Mouse (Mus musculus) forebrain, embryonic 12.5 days (tissue): ENCODE results near the gene Atxn1. TPM values are rescaled to one million over a fixed set of nuclear protein-coding genes. Genes with fewer than 3 reads are reported as not detected.

Experiments used
- ATAC-seq: fragments of 200-750 bp; cut with Nextera tagmentation; 2 replicates; pipeline ENCODE4 v1.8.0; 2017; ENCODE audit warnings: moderate TSS enrichment; ENCODE audit not compliant: low FRiP score
- H3K27ac ChIP-seq: fragments of 300-500 bp; sonication (generic); 2 replicates; pipeline ENCODE4 v1.5.1; 2016; ENCODE audit warnings: mild to moderate bottlenecking
- H3K27me3 ChIP-seq: fragments of 300-500 bp; sonication (generic); 2 replicates; pipeline ENCODE4 v1.6.1; 2016; ENCODE audit warnings: mild to moderate bottlenecking
- H3K36me3 ChIP-seq: fragments of 300-500 bp; sonication (generic); replicated peaks from 2 replicates; pipeline ENCODE4 v1.6.1; 2016; ENCODE audit warnings: mild to moderate bottlenecking
- H3K4me1 ChIP-seq: fragments of 300-500 bp; sonication (generic); 2 replicates; pipeline ENCODE4 v1.6.1; 2016
- H3K4me2 ChIP-seq: fragments of 300-500 bp; sonication (generic); 2 replicates; pipeline ENCODE4 v1.6.1; 2016; ENCODE audit warnings: mild to moderate bottlenecking, moderate library complexity
- H3K4me3 ChIP-seq: fragments of 300-500 bp; sonication (generic); replicated peaks from 2 replicates; pipeline ENCODE4 v1.5.1; 2016; ENCODE audit warnings: mild to moderate bottlenecking
- H3K9ac ChIP-seq: fragments of 300-500 bp; sonication (generic); 2 replicates; pipeline ENCODE4 v1.6.1; 2016; ENCODE audit warnings: mild to moderate bottlenecking
- H3K9me3 ChIP-seq: fragments of 300-500 bp; sonication (generic); 2 replicates; pipeline ENCODE4 v1.6.1; 2016
- WGBS: fragments of 180-500 bp; shearing (Covaris S2); methylation state at CpG from one replicate; pipeline ENCODE4 v1.1.7; 2016; 5-methylcytosine and 5-hydroxymethylcytosine counted together
- polyA plus RNA-seq: library from polyadenylated mRNA; unstranded; fragments of >200 nt; fragmentation: Nextera tagmentation; extraction: Ambion mirVana; gene quantifications from 2 replicates; pipeline ENCODE4 v1.2.1, GENCODE M21; 2016

Atxn1 gene
- polyA plus RNA-seq, 1 experiment from 2014 or later: 3.7 TPM

DNA sequence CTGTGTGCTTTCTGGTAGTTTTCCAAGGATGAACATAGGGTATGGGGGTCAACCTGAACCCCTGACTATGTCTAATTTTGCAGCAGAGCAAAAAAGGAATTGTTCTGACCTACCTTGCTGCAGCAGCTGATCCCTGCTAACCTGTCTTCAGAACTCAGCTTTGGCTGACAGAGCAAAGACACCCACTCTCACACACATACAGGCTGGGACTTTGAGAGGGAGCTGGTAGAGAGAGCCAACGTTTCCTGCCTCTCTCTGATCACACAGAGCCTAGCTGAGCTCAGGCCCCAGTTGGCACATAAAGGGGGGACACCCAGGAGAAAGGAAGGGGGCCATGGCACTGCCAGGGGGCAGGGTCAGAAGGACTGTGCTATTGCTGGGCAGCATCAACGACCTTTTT, 356.9 kb downstream of the Atxn1 start:
- 72% methylated on average over 2 of the region's 2 CpGs for WGBS
- ATAC-seq: no peak
- H3K27me3 ChIP-seq: no peaks in the 10 kb centered on the region
- no peak overlapping the region for H3K9ac ChIP-seq
- no peaks in the 10 kb centered on the region for H3K36me3 ChIP-seq
- H3K4me1 ChIP-seq: peaks cover 4% of the 10 kb centered on the region; the same call in 1 of the 2 replicates
- H3K4me2 ChIP-seq: no peak overlapping the region
- H3K9me3 ChIP-seq: peaks cover 7% of the 10 kb centered on the region; the same call in 1 of the 2 replicates
- H3K27ac ChIP-seq: no peak overlapping the region
- H3K4me3 ChIP-seq: no peak overlapping the region

DNA sequence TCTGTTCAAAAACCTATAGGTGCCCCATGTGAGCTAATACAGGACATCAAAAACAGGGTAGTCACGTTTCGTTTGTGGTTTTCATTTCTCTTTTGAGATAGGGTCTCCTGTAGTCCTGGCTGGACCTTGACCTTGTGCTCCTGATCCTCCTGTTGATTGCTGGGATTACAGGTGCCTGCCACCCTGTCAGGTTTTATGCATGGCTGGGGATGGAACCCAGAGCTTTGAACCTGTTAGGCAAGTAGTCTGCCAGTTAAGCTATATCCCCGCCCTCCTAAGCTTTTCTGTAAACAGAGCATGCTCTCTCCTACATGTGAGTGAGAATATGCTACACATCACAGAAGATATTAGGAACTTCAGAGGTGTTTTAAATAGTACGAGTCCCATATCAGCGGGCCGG, 361.2 kb downstream of the Atxn1 start:
- no peak overlapping the region for H3K4me2 ChIP-seq
- H3K9me3 ChIP-seq: peaks cover 3% of the 10 kb centered on the region; the same call in 1 of the 2 replicates
- ATAC-seq: no peak
- H3K4me1 ChIP-seq: peaks cover 11% of the 10 kb centered on the region; the same call in 1 of the 2 replicates
- no peaks in the 10 kb centered on the region for H3K36me3 ChIP-seq
- H3K9ac ChIP-seq: no peak overlapping the region
- H3K4me3 ChIP-seq: no peak overlapping the region
- H3K27me3 ChIP-seq: no peaks in the 10 kb centered on the region
- no peak overlapping the region for H3K27ac ChIP-seq
- 90% methylated on average over 6 of the region's 6 CpGs for WGBS

DNA sequence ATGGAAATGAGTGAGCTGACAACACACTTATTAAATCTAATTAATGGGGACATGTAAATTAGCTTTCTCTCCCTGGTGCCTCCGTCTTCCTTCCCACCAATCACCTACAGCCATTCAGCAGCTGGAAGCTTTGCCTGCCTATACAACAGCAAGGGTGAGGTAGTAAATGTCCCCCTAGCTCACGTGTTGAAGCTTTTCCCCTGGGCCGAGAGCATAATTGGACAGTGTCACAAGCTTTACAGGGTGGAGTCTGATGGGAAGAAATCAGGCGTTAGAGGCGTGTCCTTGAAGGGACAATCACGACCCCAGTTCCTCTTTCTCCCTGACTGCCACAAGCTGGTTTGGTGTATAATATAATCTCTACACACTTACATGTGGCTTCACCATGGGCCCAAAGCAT, 364.4 kb downstream of the Atxn1 start:
- H3K36me3 ChIP-seq: no peaks in the 10 kb centered on the region
- peaks cover 11% of the 10 kb centered on the region; the same call in 1 of the 2 replicates for H3K4me1 ChIP-seq
- peak; percentile 71; the same call in 1 of the 2 replicates for ATAC-seq
- no peak overlapping the region for H3K9ac ChIP-seq
- 34% methylated on average over 6 of the region's 6 CpGs for WGBS
- H3K9me3 ChIP-seq: no peaks in the 10 kb centered on the region
- no peak overlapping the region for H3K4me3 ChIP-seq
- 0 out of 2 replicates have a peak overlapping the region, but pooled peaks have one; percentile 27 for H3K27ac ChIP-seq
- 0 out of 2 replicates have a peak overlapping the region, but pooled peaks have one; percentile 3 for H3K4me2 ChIP-seq
- no peaks in the 10 kb centered on the region for H3K27me3 ChIP-seq

DNA sequence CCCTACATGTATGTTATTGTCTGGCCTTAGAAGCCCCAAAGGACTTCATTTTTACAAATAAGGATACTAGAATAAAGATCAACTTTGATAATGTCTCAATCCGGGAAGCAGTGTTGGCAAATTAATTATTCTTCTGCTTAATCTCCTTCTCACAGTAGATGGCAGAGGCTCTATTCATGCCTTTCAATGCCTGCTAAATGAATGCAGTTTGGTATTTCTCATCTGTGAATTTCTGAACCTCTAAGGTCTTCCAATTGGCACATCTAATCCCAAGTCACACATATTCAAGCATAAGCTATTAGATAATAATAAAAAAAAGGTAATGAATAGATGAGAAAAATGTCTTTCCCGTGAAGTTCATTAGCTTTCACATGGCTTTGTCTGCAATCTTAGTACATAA, 365.0 kb downstream of the Atxn1 start:
- H3K4me2 ChIP-seq: no peak overlapping the region
- H3K27ac ChIP-seq: 0 out of 2 replicates have a peak overlapping the region, but pooled peaks have one; percentile 1
- peaks cover 11% of the 10 kb centered on the region; the same call in 1 of the 2 replicates for H3K4me1 ChIP-seq
- no peaks in the 10 kb centered on the region for H3K9me3 ChIP-seq
- H3K4me3 ChIP-seq: no peak overlapping the region
- no peaks in the 10 kb centered on the region for H3K36me3 ChIP-seq
- H3K27me3 ChIP-seq: no peaks in the 10 kb centered on the region
- 39% methylated on average over 2 of the region's 2 CpGs for WGBS
- no peak overlapping the region for H3K9ac ChIP-seq
- ATAC-seq: no peak

DNA sequence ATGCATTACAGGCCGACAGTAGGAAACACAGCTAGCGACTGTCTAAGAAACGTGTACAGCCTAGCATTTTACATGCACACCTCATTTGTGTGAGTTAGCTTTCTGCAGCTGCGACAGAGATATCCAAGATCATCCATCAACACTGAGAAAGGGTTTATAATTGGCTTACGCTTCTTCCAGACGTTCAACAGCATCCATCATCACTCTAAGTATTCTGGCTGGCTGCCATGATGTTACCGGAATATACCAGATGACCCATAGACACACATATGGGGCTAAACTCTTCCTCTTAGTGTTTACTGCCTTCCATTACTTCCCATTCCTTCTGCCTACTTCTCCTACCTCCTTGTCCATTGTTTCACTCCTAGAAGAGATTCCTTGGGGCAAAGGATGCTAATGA, 369.4 kb downstream of the Atxn1 start:
- Histone ChIP-seq H3K27me3 (no peaks in the 10 kb centered on the region), H3K4me2 (no peak overlapping the region), H3K4me1 (peaks cover 8% of the 10 kb centered on the region; the same call in 1 of the 2 replicates), H3K27ac (no peak overlapping the region), H3K36me3 (no peaks in the 10 kb centered on the region), H3K9me3 (no peaks in the 10 kb centered on the region), H3K4me3 (no peak overlapping the region), H3K9ac (no peak overlapping the region)
- no peak for ATAC-seq
- 85% methylated on average over 7 of the region's 7 CpGs for WGBS

DNA sequence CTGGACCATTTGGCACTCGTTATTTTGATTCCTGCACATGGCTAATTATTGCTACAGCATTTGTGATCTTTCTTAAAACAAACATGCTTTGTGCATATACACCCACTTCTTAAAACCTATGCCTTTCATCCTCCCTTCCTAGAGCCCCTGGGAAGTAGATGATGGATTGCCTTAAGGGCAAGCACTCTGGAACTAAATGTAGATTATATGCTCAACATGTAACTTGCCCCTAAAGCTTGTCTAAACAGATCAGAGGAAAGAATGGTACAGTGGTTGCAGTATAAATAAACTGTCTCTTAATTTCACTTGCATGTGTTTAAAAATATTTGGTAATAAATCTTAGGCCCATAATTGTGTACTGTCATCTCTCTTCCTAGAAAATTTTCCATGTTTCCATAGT, 370.9 kb downstream of the Atxn1 start:
- Histone ChIP-seq H3K4me3 (no peak overlapping the region), H3K36me3 (no peaks in the 10 kb centered on the region), H3K9me3 (no peaks in the 10 kb centered on the region), H3K4me1 (no peaks in the 10 kb centered on the region), H3K4me2 (no peak overlapping the region), H3K9ac (no peak overlapping the region), H3K27ac (no peak overlapping the region), H3K27me3 (no peaks in the 10 kb centered on the region)
- WGBS: 59% methylated on average over 1 of the region's 1 CpGs
- no peak for ATAC-seq

DNA sequence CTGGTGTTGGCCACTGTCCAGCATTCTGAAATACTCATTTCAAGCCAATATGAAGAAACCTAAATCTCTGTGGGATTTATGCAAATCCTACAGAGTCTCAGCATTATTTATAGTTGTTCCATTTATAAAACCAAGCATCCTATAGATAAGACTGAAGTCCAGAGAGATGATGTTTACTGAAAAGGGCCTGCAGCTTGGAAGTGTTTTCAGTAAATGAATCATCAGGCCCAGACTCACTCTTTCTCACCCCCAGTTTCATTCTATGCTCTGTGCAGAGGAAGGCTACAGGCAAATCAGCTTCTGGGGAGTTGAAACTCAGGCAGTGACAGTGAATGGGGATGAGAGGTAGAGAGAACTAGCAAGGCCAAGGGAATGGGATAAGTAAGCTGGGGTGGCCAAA, 373.9 kb downstream of the Atxn1 start:
- ATAC-seq: no peak
- no peak overlapping the region for H3K4me3 ChIP-seq
- H3K9me3 ChIP-seq: no peaks in the 10 kb centered on the region
- no peaks in the 10 kb centered on the region for H3K4me1 ChIP-seq
- H3K4me2 ChIP-seq: no peak overlapping the region
- no peak overlapping the region for H3K9ac ChIP-seq
- H3K27me3 ChIP-seq: no peaks in the 10 kb centered on the region
- no peak overlapping the region for H3K27ac ChIP-seq
- H3K36me3 ChIP-seq: no peaks in the 10 kb centered on the region

DNA sequence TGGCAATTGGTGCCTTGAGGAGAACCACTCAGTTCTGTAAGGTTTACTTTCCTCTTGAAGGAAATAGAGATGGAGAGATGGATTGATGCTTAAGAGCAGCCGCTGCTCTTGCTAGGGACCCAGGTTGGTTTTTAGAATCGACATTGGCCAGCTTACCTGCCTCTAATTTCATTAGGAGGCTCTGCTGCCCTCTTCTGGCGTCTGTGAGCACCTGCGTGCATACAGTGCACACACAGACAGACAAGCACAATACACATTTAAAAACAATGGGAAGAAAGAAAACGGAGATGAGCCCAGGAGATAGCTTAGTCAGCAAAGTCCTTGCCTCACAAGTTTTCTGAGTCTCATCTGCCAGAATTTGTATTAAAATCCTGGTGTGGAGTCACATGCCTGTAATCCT, 381.7 kb downstream of the Atxn1 start:
- Histone ChIP-seq H3K36me3 (no peaks in the 10 kb centered on the region), H3K27ac (no peak overlapping the region), H3K27me3 (no peaks in the 10 kb centered on the region), H3K9ac (no peak overlapping the region), H3K4me1 (no peaks in the 10 kb centered on the region), H3K4me3 (no peak overlapping the region), H3K9me3 (no peaks in the 10 kb centered on the region), H3K4me2 (no peak overlapping the region)
- WGBS: 88% methylated on average over 5 of the region's 5 CpGs
- ATAC-seq: no peak

DNA sequence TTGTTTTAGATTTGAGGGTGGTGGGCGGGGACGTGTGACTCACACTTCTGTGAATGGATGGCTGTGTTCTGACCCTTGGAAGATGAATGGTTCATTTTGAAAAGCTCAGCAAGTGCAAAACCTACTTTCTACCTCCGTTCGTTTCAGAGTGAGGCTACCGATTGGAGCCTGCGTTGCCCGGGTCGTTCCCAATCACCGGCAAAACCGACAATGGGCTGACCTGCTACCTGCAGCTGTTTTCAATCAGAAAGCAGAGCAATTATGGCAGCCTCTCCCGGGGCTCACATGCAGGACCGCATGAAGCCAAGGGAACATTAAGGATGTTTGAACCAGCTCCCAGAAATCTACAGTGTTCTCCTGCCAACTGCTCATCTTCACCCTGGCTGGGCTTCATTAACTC, 382.5 kb downstream of the Atxn1 start:
- no peak overlapping the region for H3K27ac ChIP-seq
- no peaks in the 10 kb centered on the region for H3K27me3 ChIP-seq
- no peak overlapping the region for H3K9ac ChIP-seq
- no peak overlapping the region for H3K4me3 ChIP-seq
- no peaks in the 10 kb centered on the region for H3K36me3 ChIP-seq
- no peak overlapping the region for H3K4me2 ChIP-seq
- WGBS: 73% methylated on average over 12 of the region's 12 CpGs
- no peak for ATAC-seq
- H3K4me1 ChIP-seq: no peaks in the 10 kb centered on the region
- no peaks in the 10 kb centered on the region for H3K9me3 ChIP-seq

DNA sequence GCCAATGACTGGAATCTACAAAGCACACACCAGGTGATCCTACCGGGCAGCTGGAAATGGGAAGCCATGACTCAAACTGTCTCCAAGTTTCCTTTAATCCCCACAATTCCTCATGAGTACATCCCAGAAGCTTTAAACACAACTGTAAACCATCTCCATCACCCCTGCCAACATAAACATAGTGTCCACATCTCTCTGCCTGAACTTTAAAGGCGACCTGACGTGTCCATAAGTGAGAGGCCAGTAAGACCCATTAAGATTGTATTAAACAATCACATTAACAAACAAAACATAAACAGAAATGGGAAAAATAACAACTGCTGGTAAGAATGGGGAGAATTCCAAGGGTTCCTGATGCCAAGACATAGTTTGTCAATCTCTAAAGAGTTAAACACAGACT, 385.1 kb downstream of the Atxn1 start:
- H3K9ac ChIP-seq: no peak overlapping the region
- H3K4me1 ChIP-seq: no peaks in the 10 kb centered on the region
- H3K9me3 ChIP-seq: no peaks in the 10 kb centered on the region
- WGBS: 95% methylated on average over 3 of the region's 3 CpGs
- no peaks in the 10 kb centered on the region for H3K27me3 ChIP-seq
- no peak overlapping the region for H3K4me3 ChIP-seq
- no peak overlapping the region for H3K27ac ChIP-seq
- no peak overlapping the region for H3K4me2 ChIP-seq
- H3K36me3 ChIP-seq: no peaks in the 10 kb centered on the region
- ATAC-seq: no peak

DNA sequence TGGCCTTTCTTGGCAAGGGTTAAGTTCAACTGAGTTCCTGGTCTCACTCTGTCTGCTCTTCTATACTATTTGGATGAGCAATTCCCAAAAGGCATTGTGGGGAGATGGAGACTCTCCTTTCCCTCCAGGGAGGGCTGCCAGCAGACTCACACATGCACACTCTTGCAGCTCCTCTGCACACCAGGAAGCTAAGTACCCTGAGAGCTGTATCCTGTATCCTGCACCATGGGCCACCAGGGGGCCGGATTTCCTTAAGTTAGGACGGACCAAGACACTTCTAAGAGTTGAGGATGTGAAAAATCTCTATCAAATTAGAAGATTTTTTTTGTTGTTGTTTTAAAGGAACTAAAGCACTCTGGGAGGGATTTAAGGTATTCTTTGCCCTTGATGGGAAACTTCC, 387.0 kb downstream of the Atxn1 start:
- WGBS: 47% methylated on average over 2 of the region's 2 CpGs

DNA sequence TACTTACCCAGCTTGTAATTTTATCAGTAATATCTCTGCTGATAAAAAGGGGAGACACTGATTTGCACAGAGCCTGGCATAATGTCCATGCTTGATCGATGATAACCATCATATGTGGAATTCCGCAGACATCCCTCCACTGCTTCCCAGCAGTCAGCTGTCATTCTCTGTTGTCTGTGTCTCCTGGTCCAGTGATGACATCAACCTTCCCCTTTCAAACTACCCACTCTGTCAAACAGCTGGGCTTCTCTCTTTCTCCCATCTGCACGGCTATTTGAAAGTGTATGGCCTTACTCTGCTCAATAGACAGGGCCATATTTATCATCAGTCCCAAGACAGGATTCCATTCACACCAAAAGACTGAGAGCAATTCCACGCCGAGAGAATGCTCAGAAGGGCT, 387.4 kb downstream of the Atxn1 start:
- Histone ChIP-seq H3K4me2 (no peak overlapping the region), H3K27me3 (no peaks in the 10 kb centered on the region), H3K9ac (no peak overlapping the region), H3K9me3 (no peaks in the 10 kb centered on the region), H3K27ac (no peak overlapping the region), H3K4me3 (no peak overlapping the region), H3K36me3 (no peaks in the 10 kb centered on the region), H3K4me1 (no peaks in the 10 kb centered on the region)
- no peak for ATAC-seq
- WGBS: 70% methylated on average over 5 of the region's 5 CpGs

More for the DNA sequence above, 387.0 kb downstream of the Atxn1 start:
- H3K36me3 ChIP-seq: no peaks in the 10 kb centered on the region
- no peak overlapping the region for H3K27ac ChIP-seq
- no peaks in the 10 kb centered on the region for H3K9me3 ChIP-seq
- no peaks in the 10 kb centered on the region for H3K27me3 ChIP-seq
- H3K4me3 ChIP-seq: no peak overlapping the region
- H3K4me1 ChIP-seq: no peaks in the 10 kb centered on the region
- H3K4me2 ChIP-seq: no peak overlapping the region
- H3K9ac ChIP-seq: no peak overlapping the region
- no peak for ATAC-seq

DNA sequence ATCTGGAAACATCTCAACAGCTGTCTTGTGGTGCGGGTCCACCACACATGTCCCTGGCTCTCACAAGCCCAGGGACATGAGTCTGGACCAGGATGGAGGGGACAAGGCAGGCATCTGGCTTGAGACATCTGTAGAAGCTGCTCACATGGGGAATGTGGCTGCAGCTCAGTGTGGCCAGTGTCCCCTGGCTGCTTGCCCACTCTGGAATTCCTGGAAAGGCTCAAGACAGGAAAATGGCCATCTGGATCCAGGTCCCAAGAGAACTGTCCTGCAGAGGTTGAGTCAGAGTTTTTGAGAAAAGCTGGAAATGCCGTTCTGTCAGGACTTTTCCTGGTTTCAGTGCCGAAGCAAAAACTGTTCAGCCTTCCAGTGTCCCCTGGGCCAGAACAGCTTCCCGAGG, 388.6 kb downstream of the Atxn1 start:
- no peak overlapping the region for H3K4me3 ChIP-seq
- H3K9ac ChIP-seq: no peak overlapping the region
- H3K4me2 ChIP-seq: no peak overlapping the region
- no peaks in the 10 kb centered on the region for H3K36me3 ChIP-seq
- H3K4me1 ChIP-seq: peaks cover 8% of the 10 kb centered on the region; the same call in 1 of the 2 replicates
- no peak overlapping the region for H3K27ac ChIP-seq
- H3K9me3 ChIP-seq: no peaks in the 10 kb centered on the region
- no peaks in the 10 kb centered on the region for H3K27me3 ChIP-seq
- no peak for ATAC-seq
- 91% methylated on average over 4 of the region's 4 CpGs for WGBS
